Mouse (Mus musculus): Measurements from ENCODE around the gene Gucy2e.

- TF ChIP-seq CTCF (IDR thresholded peaks at IDR 0.05; ENCODE audit: low read depth) (peak; percentile 78), EP300 (IDR thresholded peaks at IDR 0.05; ENCODE audit: low read depth) (no peak)
Observed at GRCm38 (mm10) chr11:69171626-69172025, 65.2 kb downstream of the Gucy2e start.

All from heart, postnatal 0 days (tissue).